ENCODE assay signal across 28 mouse cellular contexts in the genomic region with DNA sequence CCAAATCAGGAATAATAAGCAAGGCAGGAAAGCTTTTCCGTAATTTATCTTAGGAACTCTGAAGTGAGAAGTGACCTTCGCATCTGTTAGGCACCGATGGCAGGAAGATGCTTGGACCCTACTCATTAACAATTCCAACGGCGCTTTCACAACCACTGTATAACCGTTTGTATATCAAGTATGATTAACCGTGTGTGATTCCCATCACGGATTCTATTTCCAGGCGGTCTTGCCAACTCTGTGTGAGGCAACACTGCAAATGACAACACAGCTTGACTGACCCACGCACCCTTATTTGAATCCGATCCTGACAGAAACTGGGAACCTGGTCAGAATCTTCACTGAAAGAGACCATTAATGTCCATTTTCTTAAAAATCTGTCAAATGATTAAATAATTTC. TPM values are rescaled to one million over a fixed set of nuclear protein-coding genes. Genes with fewer than 3 reads are reported as not detected.
DNase-seq lines count a peak whose midpoint lies in the region; ATAC-seq lines count a peak whose summit lies in the region.
"Had no signal": no experiment of that assay in that cellular context is flagged by ENCODE, and none has a peak within 500 bp of the region (broad histone marks: within the 10 kb centered on the region; RNA-seq: fewer than 3 reads in every experiment).

No protein-coding gene starts in this region.

- peak; percentile 36; the same call in 1 of the 2 replicates for ATAC-seq in forebrain, embryonic 13.5 days
- ATAC-seq in forebrain, embryonic 11.5 days (replicated peaks; ENCODE audit: low FRiP score), result no peak
- ATAC-seq in midbrain, embryonic 14.5 days (ENCODE audit: low FRiP score, low TSS enrichment), result no peak
- no peak for ATAC-seq in midbrain, embryonic 11.5 days (ENCODE audit: low FRiP score)
- ATAC-seq in forebrain, embryonic 15.5 days (replicated peaks), result peak; percentile 72
- no peak for ATAC-seq in inflammation-experienced regulatory T-cells, adult 6 months
- ATAC-seq: CD4-positive, CD25-positive, alpha-beta regulatory T cell, adult 4 months; intestine, embryonic 16.5 days; liver, embryonic 12.5 days had no signal

- peak overlapping the region; percentile 46; the same call in 1 of the 2 replicates for H3K27ac ChIP-seq in forebrain, embryonic 13.5 days
- no peak overlapping the region for H3K27ac ChIP-seq in forebrain, embryonic 11.5 days (ENCODE audit: low read depth, low read length)
- H3K27ac ChIP-seq in midbrain, embryonic 14.5 days (replicated peaks; ENCODE audit: low read depth, low read length), result no peak overlapping the region
- no peak overlapping the region for H3K27ac ChIP-seq in midbrain, embryonic 11.5 days (ENCODE audit: low read depth, low read length)
- H3K27ac ChIP-seq in forebrain, embryonic 15.5 days (replicated peaks), result peak overlapping the region; percentile 47; the same call in 1 of the 2 replicates
- H3K27ac ChIP-seq: embryonic facial prominence, embryonic 13.5 days; hindbrain, embryonic 10.5 days; limb, embryonic 13.5 days; liver, embryonic 12.5 days; stomach, postnatal 0 days had no signal

- DNase-seq in forebrain, embryonic 11.5 days (ENCODE audit: low spot score), result no peak
- DNase-seq in midbrain, embryonic 14.5 days, result peak; percentile 7
- DNase-seq in midbrain, embryonic 11.5 days (ENCODE audit: low spot score, missing footprints), result no peak
- no peak for DNase-seq in frontal cortex, postnatal 14 days (ENCODE audit: low spot score in 2 of 2)
- DNase-seq: adrenal gland, postnatal 14 days; cerebellum, adult 11-12 months; embryo, embryonic 11 days; gastrocnemius, postnatal 10 days; heart, adult 11 months; kidney, adult 9 months; kidney, postnatal 14 days; right cerebral cortex, adult 18-20 months; thymus, adult 2 months; thymus, postnatal 4 days had no signal

- H3K4me3 ChIP-seq in forebrain, embryonic 13.5 days, result no peak overlapping the region
- H3K4me3 ChIP-seq in forebrain, embryonic 11.5 days (ENCODE audit: low read depth, low read length), result no peak overlapping the region
- H3K4me3 ChIP-seq in midbrain, embryonic 14.5 days (replicated peaks; ENCODE audit: low read depth, low read length), result no peak overlapping the region
- no peak overlapping the region for H3K4me3 ChIP-seq in midbrain, embryonic 11.5 days (ENCODE audit: low read depth, low read length)
- H3K4me3 ChIP-seq in forebrain, embryonic 15.5 days, result no peak overlapping the region
- H3K4me3 ChIP-seq: embryonic facial prominence, embryonic 13.5 days; erythroblast, embryonic 14.5 days; hindbrain, embryonic 10.5 days; limb, embryonic 13.5 days; liver, embryonic 12.5 days; megakaryocyte, embryonic 14.5 days had no signal

- H3K36me3 ChIP-seq in forebrain, embryonic 13.5 days (ENCODE audit: poor library complexity, severe bottlenecking), result no peaks in the 10 kb centered on the region
- H3K36me3 ChIP-seq in forebrain, embryonic 11.5 days (ENCODE audit: control insufficient read depth, insufficient read depth, low read length), result no peaks in the 10 kb centered on the region
- H3K36me3 ChIP-seq in midbrain, embryonic 14.5 days (ENCODE audit: control insufficient read depth, insufficient read depth, low read length), result no peaks in the 10 kb centered on the region
- no peaks in the 10 kb centered on the region for H3K36me3 ChIP-seq in midbrain, embryonic 11.5 days (ENCODE audit: control insufficient read depth, insufficient read depth, low read length)
- no peaks in the 10 kb centered on the region for H3K36me3 ChIP-seq in forebrain, embryonic 15.5 days
- H3K36me3 ChIP-seq: embryonic facial prominence, embryonic 13.5 days; hindbrain, embryonic 10.5 days; limb, embryonic 13.5 days; liver, embryonic 12.5 days had no signal

- H3K9me3 ChIP-seq in forebrain, embryonic 13.5 days (replicated peaks), result no peaks in the 10 kb centered on the region
- H3K9me3 ChIP-seq in forebrain, embryonic 11.5 days (ENCODE audit: control insufficient read depth, low read length), result no peaks in the 10 kb centered on the region
- no peaks in the 10 kb centered on the region for H3K9me3 ChIP-seq in midbrain, embryonic 14.5 days (ENCODE audit: control insufficient read depth, low read length)
- no peaks in the 10 kb centered on the region for H3K9me3 ChIP-seq in midbrain, embryonic 11.5 days (ENCODE audit: control insufficient read depth, low read length)
- H3K9me3 ChIP-seq in forebrain, embryonic 15.5 days, result no peaks in the 10 kb centered on the region
- H3K9me3 ChIP-seq: embryonic facial prominence, embryonic 13.5 days; hindbrain, embryonic 10.5 days; liver, embryonic 12.5 days had no signal

- H3K4me2 ChIP-seq in forebrain, embryonic 13.5 days, result peak overlapping the region; percentile 17; the same call in 1 of the 2 replicates
- H3K4me2 ChIP-seq in forebrain, embryonic 11.5 days (ENCODE audit: low read depth, low read length, severe bottlenecking), result no peak overlapping the region
- H3K4me2 ChIP-seq in midbrain, embryonic 14.5 days (ENCODE audit: low read length), result no peak overlapping the region
- H3K4me2 ChIP-seq in midbrain, embryonic 11.5 days, result no peak overlapping the region
- H3K4me2 ChIP-seq in forebrain, embryonic 15.5 days (replicated peaks), result 0 out of 2 replicates have a peak overlapping the region, but pooled peaks have one; percentile 14
- H3K4me2 ChIP-seq: embryonic facial prominence, embryonic 13.5 days; heart, embryonic 11.5 days; limb, embryonic 13.5 days; liver, embryonic 12.5 days had no signal

- peaks cover 16% of the 10 kb centered on the region for H3K4me1 ChIP-seq in forebrain, embryonic 13.5 days
- no peaks in the 10 kb centered on the region; the same call in 1 of the 2 replicates for H3K4me1 ChIP-seq in forebrain, embryonic 11.5 days (replicated peaks; ENCODE audit: control insufficient read depth, insufficient read depth, low read length)
- H3K4me1 ChIP-seq in midbrain, embryonic 14.5 days (ENCODE audit: control insufficient read depth, insufficient read depth, low read length), result no peaks in the 10 kb centered on the region
- H3K4me1 ChIP-seq in midbrain, embryonic 11.5 days (ENCODE audit: control insufficient read depth, insufficient read depth, low read length), result no peaks in the 10 kb centered on the region
- H3K4me1 ChIP-seq in forebrain, embryonic 15.5 days, result peaks cover 9% of the 10 kb centered on the region
- H3K4me1 ChIP-seq: embryonic facial prominence, embryonic 13.5 days; hindbrain, embryonic 10.5 days; limb, embryonic 13.5 days; liver, embryonic 12.5 days; megakaryocyte, embryonic 14.5 days had no signal

- WGBS in forebrain, embryonic 13.5 days, result 69% methylated on average over 11 of the region's 11 CpGs
- WGBS in forebrain, embryonic 11.5 days, result 92% methylated on average over 11 of the region's 11 CpGs
- 86% methylated on average over 11 of the region's 11 CpGs for WGBS in midbrain, embryonic 14.5 days
- WGBS in midbrain, embryonic 11.5 days, result 95% methylated on average over 11 of the region's 11 CpGs
- 41% methylated on average over 11 of the region's 11 CpGs for WGBS in forebrain, embryonic 15.5 days

- H3K27me3 ChIP-seq in forebrain, embryonic 13.5 days, result no peaks in the 10 kb centered on the region
- H3K27me3 ChIP-seq in forebrain, embryonic 11.5 days (ENCODE audit: control insufficient read depth, insufficient read depth, low read length), result no peaks in the 10 kb centered on the region
- no peaks in the 10 kb centered on the region for H3K27me3 ChIP-seq in midbrain, embryonic 14.5 days (ENCODE audit: control insufficient read depth, insufficient read depth, low read length)
- no peaks in the 10 kb centered on the region for H3K27me3 ChIP-seq in midbrain, embryonic 11.5 days (ENCODE audit: control insufficient read depth, insufficient read depth, low read length)
- H3K27me3 ChIP-seq in forebrain, embryonic 15.5 days, result no peaks in the 10 kb centered on the region
- H3K27me3 ChIP-seq: embryonic facial prominence, embryonic 13.5 days; limb, embryonic 13.5 days; liver, embryonic 12.5 days; megakaryocyte, embryonic 14.5 days had no signal

- no peak overlapping the region for H3K9ac ChIP-seq in forebrain, embryonic 13.5 days
- H3K9ac ChIP-seq in forebrain, embryonic 11.5 days (ENCODE audit: low read length), result no peak overlapping the region
- no peak overlapping the region for H3K9ac ChIP-seq in midbrain, embryonic 14.5 days (replicated peaks; ENCODE audit: low read length)
- H3K9ac ChIP-seq in midbrain, embryonic 11.5 days (ENCODE audit: low read length), result no peak overlapping the region
- H3K9ac ChIP-seq in forebrain, embryonic 15.5 days (replicated peaks), result no peak overlapping the region
- H3K9ac ChIP-seq: embryonic facial prominence, embryonic 13.5 days; limb, embryonic 13.5 days; liver, embryonic 12.5 days had no signal

RNA-seq across cellular contexts. Expression of a gene that starts 41.8 kb away (rescaled TPM):
- polyA plus RNA-seq in forebrain, embryonic 13.5 days (2015; fragmentation: Nextera tagmentation; extraction: Ambion mirVana), result 2.0 and 2.6 TPM in 2 replicates
- 0.29 and 0.31 TPM in 2 replicates for polyA plus RNA-seq in forebrain, embryonic 11.5 days (2014; fragmentation: Nextera tagmentation; extraction: Ambion mirVana)
- 1.2 and 2.0 TPM in 2 replicates for polyA plus RNA-seq in midbrain, embryonic 14.5 days (2014; fragmentation: Nextera tagmentation; extraction: Ambion mirVana)
- polyA plus RNA-seq in midbrain, embryonic 11.5 days (2014; fragmentation: Nextera tagmentation; extraction: Ambion mirVana), result not detected in 2 replicates
- 2.1 and 3.0 TPM in 2 replicates for polyA plus RNA-seq in forebrain, embryonic 15.5 days (2015; fragmentation: Nextera tagmentation; extraction: Ambion mirVana)
- not detected for polyA plus RNA-seq in inflammation-experienced regulatory T-cells, adult 6 months (2017; shearing (Covaris generic))
- polyA plus RNA-seq: CD4-positive, CD25-positive, alpha-beta regulatory T cell, adult 4 months; erythroblast, embryonic 14.5 days; hindbrain, embryonic 10.5 days; intestine, embryonic 16.5 days; liver, embryonic 12.5 days; small intestine, adult 2 months; stomach, postnatal 0 days had no signal

Comparison
In these comparisons a context has a peak if more than half of its experiments do, and no peak if none do; other contexts are left out.
1. ATAC-seq: peak in forebrain, embryonic 13.5 days (single experiment) and forebrain, embryonic 15.5 days (single experiment); none in forebrain, embryonic 11.5 days (single experiment), midbrain, embryonic 14.5 days (single experiment), midbrain, embryonic 11.5 days (single experiment) and inflammation-experienced regulatory T-cells, adult 6 months (single experiment).
2. H3K27ac ChIP-seq: peak in forebrain, embryonic 13.5 days (single experiment) and forebrain, embryonic 15.5 days (single experiment); none in forebrain, embryonic 11.5 days (single experiment), midbrain, embryonic 14.5 days (single experiment) and midbrain, embryonic 11.5 days (single experiment).
3. H3K4me2 ChIP-seq: peak in forebrain, embryonic 13.5 days (single experiment) and forebrain, embryonic 15.5 days (single experiment); none in forebrain, embryonic 11.5 days (single experiment), midbrain, embryonic 14.5 days (single experiment) and midbrain, embryonic 11.5 days (single experiment).